Mouse (Mus musculus) forebrain, postnatal 0 days (tissue): ENCODE data around the gene Rpgr. TPM values are rescaled to one million over a fixed set of nuclear protein-coding genes. Genes with fewer than 3 reads are reported as not detected.

Source experiments
- ATAC-seq: fragments of 200-750 bp; cut with Nextera tagmentation; 2 replicates; pipeline ENCODE4 v1.8.0; 2017; ENCODE audit warnings: mild to moderate bottlenecking, moderate library complexity
- DNase-seq: peaks from one replicate; pipeline ENCODE4 v3.0.0-alpha.2; 2015
- H3K27ac ChIP-seq: fragments of 300-500 bp; sonication (generic); 2 replicates; pipeline ENCODE4 v1.5.1; 2014; ENCODE audit warnings: low read depth, mild to moderate bottlenecking, antibody characterized with exemption, low read length, moderate library complexity, mixed read lengths
- H3K27me3 ChIP-seq: fragments of 300-500 bp; sonication (generic); 2 replicates; pipeline ENCODE4 v1.6.1; 2014; ENCODE audit warnings: mild to moderate bottlenecking, low read length, mixed read lengths; ENCODE audit not compliant: insufficient read depth
- H3K36me3 ChIP-seq: fragments of 300-500 bp; sonication (generic); 2 replicates; pipeline ENCODE4 v1.6.1; 2014; ENCODE audit warnings: mild to moderate bottlenecking, moderate library complexity; ENCODE audit not compliant: insufficient read depth
- H3K4me1 ChIP-seq: fragments of 300-500 bp; sonication (generic); 2 replicates; pipeline ENCODE4 v1.6.1; 2014; ENCODE audit warnings: antibody characterized with exemption; ENCODE audit not compliant: insufficient read depth
- H3K4me2 ChIP-seq: fragments of 300-500 bp; sonication (generic); 2 replicates; pipeline ENCODE4 v1.6.1; 2014; ENCODE audit warnings: low read depth, mild to moderate bottlenecking, moderate library complexity
- H3K4me3 ChIP-seq: fragments of 300-500 bp; sonication (generic); 2 replicates; pipeline ENCODE4 v1.5.1; 2014; ENCODE audit warnings: low read depth, low read length, mixed read lengths
- H3K9ac ChIP-seq: fragments of 300-500 bp; sonication (generic); 2 replicates; pipeline ENCODE4 v1.6.1; 2014; ENCODE audit warnings: mild to moderate bottlenecking
- H3K9me3 ChIP-seq: fragments of 300-500 bp; sonication (generic); 2 replicates; pipeline ENCODE4 v1.6.1; 2016; ENCODE audit warnings: low read length
- CTCF ChIP-seq: sonication (generic); IDR thresholded peaks from 2 replicates; pipeline ENCODE4 v1.5.1; 2016; ENCODE audit warnings: antibody characterized with exemption, control low read depth, low read depth
- WGBS: fragments of 180-500 bp; shearing (Covaris S2); extraction: QIAGEN DNeasy Blood & Tissue Kit; methylation state at CpG from one replicate; pipeline ENCODE4 v1.1.7; 2014; 5-methylcytosine and 5-hydroxymethylcytosine counted together
- polyA plus RNA-seq: library from polyadenylated mRNA; unstranded; fragments of >200 nt; fragmentation: Nextera tagmentation; extraction: Ambion mirVana; gene quantifications from 2 replicates; pipeline ENCODE4 v1.2.1, GENCODE M21; 2015
- total RNA-seq: library from RNA; depleted of rRNA; stranded (reverse); fragments of >200 nt; gene quantifications from 2 replicates; pipeline ENCODE4 v1.2.3, GENCODE M21; 2014; rRNA removed

Gene Rpgr
- 29.5 and 34.2 TPM in 2 replicates for total RNA-seq
- 26.5 and 30.2 TPM in 2 replicates for polyA plus RNA-seq

GRCm38 (mm10) chrX:10216410-10216949 is at the start of gene Rpgr:
TSS of gene Rpgr (minus strand) at chrX:10216920.
- H3K9ac ChIP-seq: peak within 1 kb of the TSS; percentile 65
- 23% methylated on average over 47 of the region's 47 CpGs for WGBS
- TF ChIP-seq CTCF: peak; percentile 87
- H3K27me3 ChIP-seq: no peaks in the 10 kb centered on the region
- H3K27ac ChIP-seq: peak within 1 kb of the TSS; percentile 89
- H3K4me3 ChIP-seq: peak within 1 kb of the TSS; percentile 53
- H3K36me3 ChIP-seq: no peaks in the 10 kb centered on the region
- H3K9me3 ChIP-seq: no peaks in the 10 kb centered on the region
- H3K4me2 ChIP-seq: peak within 1 kb of the TSS; percentile 43
- DNase-seq (peak; percentile 95), ATAC-seq (peak; percentile 99)
- no peaks in the 10 kb centered on the region for H3K4me1 ChIP-seq

DNA sequence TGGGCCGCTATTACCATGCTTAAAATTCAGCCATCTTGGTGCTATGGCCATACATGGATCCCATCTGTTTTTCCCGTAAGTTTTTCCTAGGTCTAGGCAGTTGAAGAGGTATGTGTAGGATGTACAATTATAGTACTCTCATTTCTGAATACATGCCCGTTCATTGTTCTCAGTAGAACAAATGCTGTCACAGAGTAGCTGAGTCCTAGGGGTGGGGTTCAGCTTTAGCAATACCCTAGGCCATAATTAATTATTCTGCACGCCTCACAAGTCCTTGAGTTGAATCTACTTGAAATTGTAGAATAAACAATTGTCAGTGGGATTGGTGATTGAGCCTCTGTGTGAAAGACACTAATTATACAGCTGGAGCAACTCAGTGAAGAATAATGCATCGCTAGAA is 41.5 kb upstream of the Rpgr start:
- Histone ChIP-seq H3K9ac (no peak overlapping the region), H3K4me3 (no peak overlapping the region), H3K36me3 (no peaks in the 10 kb centered on the region), H3K4me2 (no peak overlapping the region), H3K9me3 (no peaks in the 10 kb centered on the region), H3K4me1 (no peaks in the 10 kb centered on the region), H3K27me3 (no peaks in the 10 kb centered on the region), H3K27ac (no peak overlapping the region)
- 52% methylated on average over 5 of the region's 5 CpGs for WGBS
- ATAC-seq: no peak
- no peak for DNase-seq
- TF ChIP-seq CTCF: no peak

GRCm38 (mm10) chrX:10257774-10258173 is 41.1 kb upstream of the Rpgr start:
- WGBS: 84% methylated on average over 1 of the region's 1 CpGs
- TF ChIP-seq CTCF: no peak

DNA sequence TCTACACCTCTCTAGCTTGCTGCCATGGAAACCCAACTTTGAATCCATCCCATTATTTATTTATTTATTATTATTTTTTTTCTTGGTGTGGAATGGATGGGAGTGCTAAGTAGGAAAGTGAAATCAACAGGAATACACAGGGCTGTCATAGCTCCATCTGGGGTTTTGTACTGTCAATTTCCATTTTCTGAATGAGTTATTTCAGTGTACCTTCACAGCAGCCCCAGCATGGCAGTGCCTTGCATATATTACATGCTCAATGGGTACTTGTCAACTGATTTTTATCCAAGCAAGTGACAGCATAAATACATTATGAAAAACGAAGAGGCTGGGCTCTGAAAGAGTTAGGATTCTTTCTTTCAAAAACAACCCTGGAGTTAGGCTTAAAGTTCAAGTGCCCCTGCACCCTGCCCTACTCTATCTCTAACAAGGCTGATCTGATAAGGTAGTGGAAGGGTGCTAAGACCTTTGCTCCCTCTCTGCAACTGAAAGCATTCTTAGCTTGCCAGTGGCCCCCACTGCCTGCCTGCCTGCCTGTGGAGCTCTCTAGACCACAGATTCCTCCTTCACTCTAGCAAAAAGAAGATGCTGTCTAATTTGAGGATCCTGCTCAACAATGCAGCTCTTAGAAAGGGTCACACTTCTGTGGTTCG is 35.3 kb upstream of the Rpgr start, which contains the start of gene Otc:
Gene Otc (plus strand): TSS at position 454 of the 653 bp plus-strand sequence.
- no peak within 1 kb of the TSS for H3K9ac ChIP-seq
- H3K4me3 ChIP-seq: no peak within 1 kb of the TSS
- no peaks in the 10 kb centered on the region for H3K9me3 ChIP-seq
- H3K4me2 ChIP-seq: no peak within 1 kb of the TSS
- no peaks in the 10 kb centered on the region for H3K4me1 ChIP-seq
- ATAC-seq: peak; percentile 51
- peak; percentile 15 for DNase-seq
- no peaks in the 10 kb centered on the region for H3K36me3 ChIP-seq
- H3K27ac ChIP-seq: no peak within 1 kb of the TSS
- H3K27me3 ChIP-seq: no peaks in the 10 kb centered on the region
- TF ChIP-seq CTCF: no peak
- 49% methylated on average over 2 of the region's 2 CpGs for WGBS

More at GRCm38 (mm10) chrX:10257774-10258173, 41.1 kb upstream of the Rpgr start:
- DNase-seq (no peak), ATAC-seq (no peak)
- Histone ChIP-seq H3K4me2 (no peak overlapping the region), H3K9me3 (no peaks in the 10 kb centered on the region), H3K9ac (no peak overlapping the region), H3K4me3 (no peak overlapping the region), H3K27me3 (no peaks in the 10 kb centered on the region), H3K4me1 (no peaks in the 10 kb centered on the region), H3K36me3 (no peaks in the 10 kb centered on the region), H3K27ac (no peak overlapping the region)

DNA sequence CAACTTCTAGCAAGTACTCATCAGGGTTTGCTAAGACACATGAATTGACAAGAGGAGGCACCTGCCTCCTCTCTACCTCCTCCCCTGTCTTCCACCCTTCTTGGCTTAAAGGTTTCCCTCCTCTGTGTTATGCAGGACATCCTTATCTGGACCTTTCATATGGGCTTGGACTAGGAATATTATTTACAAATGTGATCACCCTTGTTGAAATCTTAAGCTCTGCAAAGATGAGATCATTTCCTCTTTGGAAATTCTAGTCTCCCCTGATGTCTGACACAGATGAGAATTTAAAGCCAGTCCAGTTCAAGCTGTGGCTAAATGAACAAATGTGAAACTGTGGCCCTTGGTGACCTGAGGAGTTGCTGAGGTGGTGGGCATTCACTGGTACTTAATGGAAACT is 34.6 kb upstream of the Rpgr start:
- no peak for TF ChIP-seq CTCF
- no peak for ATAC-seq
- H3K4me2 ChIP-seq: no peak overlapping the region
- no peak overlapping the region for H3K27ac ChIP-seq
- no peak for DNase-seq
- H3K4me3 ChIP-seq: no peak overlapping the region
- no peaks in the 10 kb centered on the region for H3K36me3 ChIP-seq
- H3K27me3 ChIP-seq: no peaks in the 10 kb centered on the region
- H3K9ac ChIP-seq: no peak overlapping the region
- no peaks in the 10 kb centered on the region for H3K4me1 ChIP-seq
- no peaks in the 10 kb centered on the region for H3K9me3 ChIP-seq

DNA sequence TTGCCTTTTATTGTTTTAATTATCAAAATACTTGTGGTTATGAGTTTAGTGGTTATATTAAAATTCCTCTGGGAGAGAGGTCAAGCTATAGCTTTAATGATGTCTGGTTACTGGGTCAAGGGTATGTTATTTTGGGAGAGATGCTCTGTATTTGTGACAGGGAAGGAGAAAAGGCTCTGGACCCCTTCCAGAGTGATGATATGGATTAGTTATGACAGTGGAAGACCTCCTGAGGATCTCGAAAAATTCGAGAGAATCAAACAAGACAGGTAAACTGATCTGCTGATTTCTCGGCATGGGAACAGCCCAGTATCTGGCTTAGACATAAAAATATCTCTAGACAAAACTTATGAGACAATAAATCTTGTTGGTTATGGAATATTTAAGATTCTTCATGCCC is 27.2 kb upstream of the Rpgr start:
- Histone ChIP-seq H3K27ac (no peak overlapping the region), H3K36me3 (no peaks in the 10 kb centered on the region), H3K4me1 (no peaks in the 10 kb centered on the region), H3K4me2 (no peak overlapping the region), H3K9me3 (no peaks in the 10 kb centered on the region), H3K4me3 (no peak overlapping the region), H3K9ac (no peak overlapping the region), H3K27me3 (no peaks in the 10 kb centered on the region)
- DNase-seq: no peak
- 75% methylated on average over 3 of the region's 3 CpGs for WGBS
- no peak for TF ChIP-seq CTCF
- ATAC-seq: no peak

DNA sequence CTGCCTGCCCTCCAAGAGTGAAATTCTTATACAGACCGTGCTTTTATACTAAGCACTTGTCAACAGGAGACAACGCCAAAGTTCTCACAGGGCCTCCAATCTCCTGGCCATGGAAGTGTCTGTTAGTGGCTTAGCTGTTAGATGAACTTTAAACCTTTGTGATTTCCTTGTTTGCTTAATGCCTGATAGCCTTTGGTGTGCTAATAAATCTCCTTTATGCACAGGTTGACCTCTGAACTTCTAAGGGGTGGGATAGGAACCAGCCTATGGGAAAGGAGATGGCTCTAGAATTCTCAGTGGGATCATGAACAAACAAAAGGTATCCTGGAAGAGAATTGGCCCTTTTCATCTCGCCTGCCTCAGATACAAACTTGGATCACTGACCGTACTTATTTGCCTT is 22.8 kb upstream of the Rpgr start:
- Histone ChIP-seq H3K9me3 (no peaks in the 10 kb centered on the region), H3K4me1 (no peaks in the 10 kb centered on the region), H3K27ac (no peak overlapping the region), H3K36me3 (no peaks in the 10 kb centered on the region), H3K27me3 (no peaks in the 10 kb centered on the region), H3K4me3 (no peak overlapping the region), H3K9ac (no peak overlapping the region), H3K4me2 (no peak overlapping the region)
- WGBS: 54% methylated on average over 4 of the region's 4 CpGs
- ATAC-seq: no peak
- no peak for DNase-seq
- TF ChIP-seq CTCF: no peak
